Mouse (Mus musculus): Measurements from ENCODE around the gene Ccdc187. TPM values are rescaled to one million over a fixed set of nuclear protein-coding genes. Genes with fewer than 3 reads are reported as not detected.

Gene Ccdc187
- total and polyA plus RNA-seq, 2 experiments: under 0.01 TPM; not detected in 1

DNA sequence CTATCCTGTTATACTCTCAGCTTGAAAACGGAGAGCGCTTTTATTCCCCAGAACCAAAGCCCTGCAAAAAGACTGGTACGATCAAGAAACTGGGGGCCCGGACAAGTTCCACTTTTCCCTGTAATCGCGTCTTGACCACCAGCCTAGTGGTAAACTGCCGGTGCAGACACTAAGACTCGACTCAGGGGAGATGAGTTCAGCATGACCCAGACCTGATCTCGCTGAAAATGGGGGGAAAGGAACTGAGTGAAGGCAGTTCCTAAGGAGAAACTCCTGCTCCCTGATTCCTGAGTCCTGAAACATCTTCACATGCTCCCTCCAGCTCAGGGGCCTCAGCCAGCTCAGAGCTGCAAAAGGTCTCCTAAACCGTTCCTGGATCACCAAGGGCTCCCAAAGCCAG lies 88.6 kb downstream of the Ccdc187 start:
- no peaks in the 10 kb centered on the region for H3K36me3 ChIP-seq (ENCODE audit: control insufficient read depth, insufficient read depth, low read length)
- H3K27ac ChIP-seq (replicated peaks; ENCODE audit: insufficient read depth, low read depth, low read length): no peak overlapping the region
- H3K4me1 ChIP-seq (ENCODE audit: control insufficient read depth, insufficient read depth, low read length): no peaks in the 10 kb centered on the region
- no peak for DNase-seq (ENCODE audit: extremely low read depth, low read depth, low spot score)
- no peak overlapping the region for H3K4me3 ChIP-seq (ENCODE audit: insufficient read depth, low read depth, low read length)
- no peak overlapping the region for H3K9ac ChIP-seq (ENCODE audit: low read depth, low read length)
- H3K79me2 ChIP-seq (ENCODE audit: control insufficient read depth, insufficient read depth, low read length): no peaks in the 10 kb centered on the region
- peaks cover 31% of the 10 kb centered on the region for H3K27me3 ChIP-seq (ENCODE audit: control insufficient read depth, insufficient read depth, low read length)
- 27% methylated on average over 10 of the region's 10 CpGs for WGBS
- TF ChIP-seq CTCF (IDR thresholded peaks at IDR 0.05; ENCODE audit: low read depth, low read length): no peak
- TF ChIP-seq POLR2A (IDR thresholded peaks at IDR 0.05; ENCODE audit: extremely low read depth, insufficient read depth, low read length): no peak

DNA sequence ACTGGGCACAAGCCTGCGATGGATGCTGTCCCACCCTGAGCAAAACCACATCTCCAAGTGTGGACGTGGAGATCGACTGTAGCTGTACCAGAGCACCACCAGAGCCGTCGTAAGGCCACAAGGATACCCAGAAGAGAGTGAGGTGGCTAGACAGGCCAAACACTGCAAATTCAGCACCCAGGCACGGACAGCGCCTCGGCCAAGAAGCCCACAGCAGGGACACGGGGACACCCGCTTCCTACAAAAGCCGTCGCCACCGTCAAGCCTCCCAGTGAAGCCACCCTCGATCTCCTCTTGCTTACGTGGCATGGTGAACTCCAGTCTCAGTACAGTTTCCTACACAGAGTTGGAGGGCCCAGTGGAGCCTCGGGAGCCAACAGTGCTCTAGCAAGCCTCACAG lies 89.2 kb downstream of the Ccdc187 start:
- no peak overlapping the region for H3K9ac ChIP-seq (ENCODE audit: low read depth, low read length)
- H3K4me3 ChIP-seq (ENCODE audit: insufficient read depth, low read depth, low read length): no peak overlapping the region
- H3K36me3 ChIP-seq (ENCODE audit: control insufficient read depth, insufficient read depth, low read length): no peaks in the 10 kb centered on the region
- H3K27me3 ChIP-seq (ENCODE audit: control insufficient read depth, insufficient read depth, low read length): peaks cover 34% of the 10 kb centered on the region
- no peaks in the 10 kb centered on the region for H3K79me2 ChIP-seq (ENCODE audit: control insufficient read depth, insufficient read depth, low read length)
- H3K27ac ChIP-seq (replicated peaks; ENCODE audit: insufficient read depth, low read depth, low read length): no peak overlapping the region
- no peak for DNase-seq (ENCODE audit: extremely low read depth, low read depth, low spot score)
- 5% methylated on average over 16 of the region's 16 CpGs for WGBS
- H3K4me1 ChIP-seq (ENCODE audit: control insufficient read depth, insufficient read depth, low read length): no peaks in the 10 kb centered on the region
- TF ChIP-seq CTCF (IDR thresholded peaks at IDR 0.05; ENCODE audit: low read depth, low read length) (no peak), POLR2A (IDR thresholded peaks at IDR 0.05; ENCODE audit: extremely low read depth, insufficient read depth, low read length) (no peak)

DNA sequence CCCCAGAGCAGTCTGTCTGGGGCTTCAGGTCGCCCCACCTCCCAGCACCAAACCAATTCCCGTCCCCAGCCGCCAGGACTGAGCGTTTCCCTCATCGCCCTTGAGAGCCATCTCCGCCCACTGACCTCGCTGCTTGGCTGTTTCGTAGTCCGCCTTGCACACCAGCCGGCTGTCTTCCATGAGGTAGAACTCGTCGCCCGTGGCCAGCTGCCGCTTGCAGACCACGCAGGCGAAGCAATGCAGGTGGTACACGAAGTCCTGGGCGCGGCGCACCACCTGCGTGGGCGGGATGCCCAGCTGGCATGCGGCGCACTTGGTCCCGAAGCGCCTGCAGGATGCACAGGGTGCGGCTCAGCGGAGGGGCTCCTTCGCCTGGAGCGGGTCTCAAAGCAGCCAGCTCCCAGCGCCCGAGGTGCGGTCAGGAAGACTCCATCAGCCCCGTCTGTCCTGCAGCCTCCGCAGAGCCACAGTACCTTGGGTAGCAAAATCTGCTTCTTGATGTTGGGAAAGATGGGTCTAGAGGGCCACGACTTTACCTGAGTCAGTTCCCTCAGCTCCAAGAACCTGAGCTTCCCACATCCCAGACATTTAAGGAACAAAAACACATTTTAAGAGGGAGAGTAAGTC lies 91.4 kb downstream of the Ccdc187 start:
- Histone ChIP-seq H3K27ac (replicated peaks; ENCODE audit: insufficient read depth, low read depth, low read length) (no peak overlapping the region), H3K36me3 (ENCODE audit: control insufficient read depth, insufficient read depth, low read length) (no peaks in the 10 kb centered on the region), H3K27me3 (ENCODE audit: control insufficient read depth, insufficient read depth, low read length) (peaks cover 42% of the 10 kb centered on the region), H3K4me1 (ENCODE audit: control insufficient read depth, insufficient read depth, low read length) (no peaks in the 10 kb centered on the region), H3K4me3 (ENCODE audit: insufficient read depth, low read depth, low read length) (no peak overlapping the region), H3K9ac (ENCODE audit: low read depth, low read length) (no peak overlapping the region), H3K79me2 (ENCODE audit: control insufficient read depth, insufficient read depth, low read length) (no peaks in the 10 kb centered on the region)
- TF ChIP-seq POLR2A (IDR thresholded peaks at IDR 0.05; ENCODE audit: extremely low read depth, insufficient read depth, low read length) (no peak), CTCF (IDR thresholded peaks at IDR 0.05; ENCODE audit: low read depth, low read length) (no peak)
- no peak for DNase-seq (ENCODE audit: extremely low read depth, low read depth, low spot score)
- WGBS: 6% methylated on average over 36 of the region's 36 CpGs

DNA sequence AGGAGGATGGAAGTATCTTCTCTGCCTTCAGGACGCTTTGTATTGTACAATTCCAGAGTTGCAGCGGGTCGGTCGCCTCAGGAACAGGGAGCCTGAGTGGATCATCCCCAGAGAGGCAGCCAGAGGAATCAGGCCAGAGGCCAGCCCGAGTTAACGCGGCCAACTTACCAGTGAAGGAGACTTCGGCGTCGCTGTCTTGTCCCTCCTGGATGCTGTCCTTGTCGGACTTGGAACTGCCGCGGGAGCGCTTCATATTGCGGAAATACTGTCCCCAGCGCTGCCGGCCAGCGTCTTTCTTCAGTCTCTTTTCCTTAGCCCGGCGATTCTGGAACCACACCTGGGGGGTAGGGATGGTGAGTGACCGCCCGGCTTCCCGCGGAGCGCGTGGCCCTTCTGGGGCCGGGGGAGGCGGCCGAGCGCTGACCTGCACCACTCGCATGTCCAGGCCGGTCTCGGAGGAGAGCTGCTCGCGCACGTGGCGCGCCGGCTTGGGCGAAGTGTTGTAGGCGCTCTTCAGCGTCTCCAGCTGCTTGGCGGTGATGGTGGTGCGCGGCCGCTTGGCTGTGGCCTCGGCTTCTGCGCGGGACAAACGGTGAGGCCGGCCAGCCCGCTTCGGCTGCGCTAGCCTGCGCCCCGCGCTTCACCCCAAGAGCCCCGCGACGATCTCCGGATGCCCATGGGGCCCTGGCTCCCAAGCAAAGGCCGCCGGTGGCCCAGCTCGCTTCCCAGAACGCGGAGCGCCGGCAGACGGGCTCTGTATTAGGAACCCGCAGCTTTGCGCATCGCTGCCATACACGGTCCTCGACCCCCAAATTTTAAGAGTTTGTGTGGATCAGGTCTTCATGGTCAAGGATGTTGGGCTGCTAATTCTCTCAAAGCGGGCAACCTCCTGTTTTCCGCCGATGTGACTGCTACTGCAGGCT lies 92.2 kb downstream of the Ccdc187 start:
- no peak overlapping the region for H3K4me3 ChIP-seq (ENCODE audit: insufficient read depth, low read depth, low read length)
- H3K27ac ChIP-seq (replicated peaks; ENCODE audit: insufficient read depth, low read depth, low read length): no peak overlapping the region
- TF ChIP-seq POLR2A (IDR thresholded peaks at IDR 0.05; ENCODE audit: extremely low read depth, insufficient read depth, low read length) (no peak), CTCF (IDR thresholded peaks at IDR 0.05; ENCODE audit: low read depth, low read length) (no peak)
- H3K9ac ChIP-seq (ENCODE audit: low read depth, low read length): no peak overlapping the region
- peaks cover 44% of the 10 kb centered on the region for H3K27me3 ChIP-seq (ENCODE audit: control insufficient read depth, insufficient read depth, low read length)
- WGBS: 2% methylated on average over 77 of the region's 77 CpGs
- H3K4me1 ChIP-seq (ENCODE audit: control insufficient read depth, insufficient read depth, low read length): no peaks in the 10 kb centered on the region
- no peak for DNase-seq (ENCODE audit: extremely low read depth, low read depth, low spot score)
- no peaks in the 10 kb centered on the region for H3K79me2 ChIP-seq (ENCODE audit: control insufficient read depth, insufficient read depth, low read length)
- H3K36me3 ChIP-seq (ENCODE audit: control insufficient read depth, insufficient read depth, low read length): no peaks in the 10 kb centered on the region

DNA sequence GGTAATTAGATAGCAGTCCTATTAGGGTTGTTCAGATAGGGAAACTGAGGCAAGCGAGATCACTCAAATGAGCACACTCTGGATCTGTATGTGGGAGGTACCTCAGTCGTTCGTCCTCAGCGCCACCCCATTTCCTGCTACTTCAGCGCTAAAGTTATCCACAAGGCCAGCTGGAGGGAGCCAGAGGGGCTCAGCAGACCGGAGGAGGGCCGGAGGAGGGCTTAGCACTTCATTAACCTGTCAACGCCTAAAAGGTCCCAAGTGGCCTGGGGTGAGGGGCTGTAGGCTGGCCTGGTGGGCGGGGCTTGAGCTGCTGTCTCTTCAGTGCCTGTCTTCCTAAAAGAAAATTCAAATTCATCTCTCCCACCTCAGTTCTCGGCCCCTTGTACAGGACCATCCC lies 95.9 kb downstream of the Ccdc187 start:
- TF ChIP-seq CTCF (IDR thresholded peaks at IDR 0.05; ENCODE audit: low read depth, low read length): no peak
- TF ChIP-seq POLR2A (IDR thresholded peaks at IDR 0.05; ENCODE audit: extremely low read depth, insufficient read depth, low read length): no peak
- no peak for DNase-seq (ENCODE audit: extremely low read depth, low read depth, low spot score)
- H3K27ac ChIP-seq (replicated peaks; ENCODE audit: insufficient read depth, low read depth, low read length): no peak overlapping the region
- no peaks in the 10 kb centered on the region for H3K79me2 ChIP-seq (ENCODE audit: control insufficient read depth, insufficient read depth, low read length)
- no peak overlapping the region for H3K9ac ChIP-seq (ENCODE audit: low read depth, low read length)
- H3K4me1 ChIP-seq (ENCODE audit: control insufficient read depth, insufficient read depth, low read length): no peaks in the 10 kb centered on the region
- 12% methylated on average over 10 of the region's 10 CpGs for WGBS
- peaks cover 26% of the 10 kb centered on the region for H3K27me3 ChIP-seq (ENCODE audit: control insufficient read depth, insufficient read depth, low read length)
- H3K4me3 ChIP-seq (ENCODE audit: insufficient read depth, low read depth, low read length): no peak overlapping the region
- no peaks in the 10 kb centered on the region for H3K36me3 ChIP-seq (ENCODE audit: control insufficient read depth, insufficient read depth, low read length)
